Mouse (Mus musculus) limb, embryonic 10.5 days (tissue): Measurements from ENCODE around the gene Poc1b. TPM values are rescaled to one million over a fixed set of nuclear protein-coding genes. Genes with fewer than 3 reads are reported as not detected.
A peak's percentile ranks its signal among the peaks of the same experiment; 100 is the strongest.

Experiments used
- DNase-seq: peaks from one replicate; pipeline ENCODE4 v3.0.0-alpha.2; 2017; ENCODE audit warnings: low spot score
- H3K27ac ChIP-seq: fragments of 300-500 bp; sonication (generic); 2 replicates; pipeline ENCODE4 v1.5.1; 2016; ENCODE audit warnings: mild to moderate bottlenecking
- H3K27me3 ChIP-seq: fragments of 300-500 bp; sonication (generic); 2 replicates; pipeline ENCODE4 v1.6.1; 2016; ENCODE audit warnings: low read depth, mild to moderate bottlenecking; ENCODE audit not compliant: poor library complexity, severe bottlenecking
- H3K36me3 ChIP-seq: fragments of 300-500 bp; sonication (generic); 2 replicates; pipeline ENCODE4 v1.6.1; 2016; ENCODE audit warnings: mild to moderate bottlenecking, moderate library complexity
- H3K4me1 ChIP-seq: fragments of 300-500 bp; sonication (generic); 2 replicates; pipeline ENCODE4 v1.6.1; 2016
- H3K4me3 ChIP-seq: fragments of 300-500 bp; sonication (generic); 2 replicates; pipeline ENCODE4 v1.5.1; 2016; ENCODE audit warnings: mild to moderate bottlenecking, moderate library complexity
- H3K9me3 ChIP-seq: fragments of 300-500 bp; sonication (generic); replicated peaks from 2 replicates; pipeline ENCODE4 v1.6.1; 2016; ENCODE audit warnings: mild to moderate bottlenecking
- WGBS: fragments of 180-500 bp; shearing (Covaris S2); methylation state at CpG from one replicate; pipeline ENCODE4 v1.1.7; 2016; 5-methylcytosine and 5-hydroxymethylcytosine counted together
- polyA plus RNA-seq: library from polyadenylated mRNA; unstranded; fragments of >200 nt; fragmentation: Nextera tagmentation; extraction: Ambion mirVana; gene quantifications from 2 replicates; pipeline ENCODE4 v1.2.1, GENCODE M21; 2016

The Poc1b gene
- polyA plus RNA-seq, 1 experiment from 2014 or later: 39.9 TPM

DNA sequence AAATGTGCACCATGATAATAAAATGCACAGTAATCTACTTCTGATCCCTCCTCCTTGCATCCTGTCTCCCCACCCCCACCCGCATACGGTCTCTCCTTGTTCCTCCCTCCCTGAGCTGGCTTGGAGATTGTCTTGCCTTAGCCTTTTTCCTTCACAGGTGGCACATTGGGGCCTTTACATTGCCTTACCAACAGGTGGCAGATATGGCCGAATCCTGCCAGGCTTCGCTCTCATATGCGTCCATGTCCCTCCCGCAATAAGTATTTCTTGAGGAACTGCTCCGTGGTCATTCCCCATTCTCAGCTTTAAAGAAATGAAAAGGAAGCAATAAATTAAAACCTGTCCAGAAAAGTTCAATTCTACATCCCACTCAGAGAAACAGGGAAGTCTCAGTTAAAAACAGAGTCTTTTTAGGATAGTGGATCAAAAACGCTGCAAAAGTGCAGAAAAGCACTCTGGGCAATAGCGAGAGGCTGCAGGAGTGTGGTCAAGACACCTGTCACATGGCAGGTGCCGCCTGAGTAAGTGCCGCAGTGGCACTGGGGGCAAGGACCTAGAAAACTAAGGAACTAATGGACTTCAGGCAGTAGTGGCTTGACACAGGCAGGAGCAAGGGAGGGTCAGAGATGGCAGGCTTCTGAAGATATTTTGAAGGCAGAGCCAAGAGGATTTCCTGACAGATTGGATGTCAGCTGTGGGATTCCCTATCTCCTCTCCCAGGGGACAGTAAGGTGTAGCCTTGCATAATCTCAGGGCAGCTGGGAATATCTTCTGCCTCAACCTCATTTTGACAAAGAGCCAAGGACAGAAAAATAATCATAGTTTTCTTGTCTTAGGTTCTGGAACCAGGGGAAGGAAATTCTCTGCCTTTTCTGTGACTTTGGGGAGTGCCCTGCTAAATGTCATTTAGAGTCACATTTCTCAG lies 62.3 kb downstream of the Poc1b start:
- no peak for DNase-seq
- WGBS: 80% methylated on average over 11 of the region's 11 CpGs
- no peaks in the 10 kb centered on the region for H3K9me3 ChIP-seq
- peaks cover 8% of the 10 kb centered on the region; the same call in 1 of the 2 replicates for H3K36me3 ChIP-seq
- no peak overlapping the region; the same call in 1 of the 2 replicates for H3K27ac ChIP-seq
- no peaks in the 10 kb centered on the region for H3K27me3 ChIP-seq
- H3K4me1 ChIP-seq: peaks cover 52% of the 10 kb centered on the region
- H3K4me3 ChIP-seq: no peak overlapping the region

DNA sequence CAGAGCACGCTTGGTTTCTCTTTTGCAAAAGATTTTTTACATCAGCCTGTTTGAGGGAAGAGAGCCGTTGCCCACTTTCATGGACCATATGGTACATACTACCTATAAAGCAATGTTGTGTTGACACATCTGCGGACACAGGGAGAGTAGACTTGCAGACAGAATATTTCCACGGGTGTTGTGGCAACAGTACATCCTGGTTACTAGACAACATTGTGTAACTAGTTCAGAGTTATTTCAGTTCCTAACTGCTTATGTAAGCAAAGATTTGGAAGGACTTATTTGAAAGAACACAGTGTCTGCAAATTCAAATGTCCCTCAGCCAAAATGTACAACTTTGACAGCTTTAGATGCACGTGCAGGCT lies 62.9 kb downstream of the Poc1b start:
- Histone ChIP-seq H3K9me3 (no peaks in the 10 kb centered on the region), H3K27ac (no peak overlapping the region), H3K36me3 (peaks cover 11% of the 10 kb centered on the region; the same call in 1 of the 2 replicates), H3K4me1 (peaks cover 50% of the 10 kb centered on the region), H3K27me3 (no peaks in the 10 kb centered on the region), H3K4me3 (no peak overlapping the region)
- DNase-seq: no peak
- 89% methylated on average over 5 of the region's 5 CpGs for WGBS

- peaks cover 14% of the 10 kb centered on the region; the same call in 1 of the 2 replicates for H3K36me3 ChIP-seq
- H3K9me3 ChIP-seq: no peaks in the 10 kb centered on the region
- 9% methylated on average over 12 of the region's 12 CpGs for WGBS
- DNase-seq: peak; percentile 66
- H3K4me3 ChIP-seq: peak overlapping the region; percentile 25
- no peaks in the 10 kb centered on the region for H3K27me3 ChIP-seq
- peaks cover 37% of the 10 kb centered on the region for H3K4me1 ChIP-seq
- peak overlapping the region; percentile 80 for H3K27ac ChIP-seq
Measured at GRCm38 (mm10) chr10:99171961-99172497, 65.2 kb downstream of the Poc1b start.

GRCm38 (mm10) chr10:99172906-99173507 lies 66.2 kb downstream of the Poc1b start:
- H3K4me3 ChIP-seq: no peak overlapping the region

DNA sequence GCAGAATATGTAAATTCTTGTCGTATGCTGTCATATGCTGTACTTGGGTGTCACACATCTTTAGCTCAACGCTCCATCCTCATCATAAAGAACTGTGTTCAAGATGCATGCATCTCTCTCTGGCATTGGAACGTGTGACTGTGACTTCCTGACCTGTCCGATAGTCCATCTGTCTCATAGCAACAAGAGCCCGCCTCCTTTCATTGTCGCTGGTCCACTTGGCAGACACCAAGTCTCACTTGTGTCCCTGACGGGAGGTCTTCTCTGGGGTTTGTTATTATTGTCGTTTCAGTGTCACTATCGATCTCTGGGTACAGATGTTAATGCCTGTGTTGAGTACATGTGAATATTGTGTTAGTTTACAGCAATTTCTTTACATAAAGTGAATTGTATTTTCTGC lies 70.1 kb downstream of the Poc1b start:
- Histone ChIP-seq H3K27ac (no peak overlapping the region), H3K4me1 (peaks cover 16% of the 10 kb centered on the region), H3K27me3 (no peaks in the 10 kb centered on the region), H3K9me3 (no peaks in the 10 kb centered on the region), H3K36me3 (peaks cover 33% of the 10 kb centered on the region), H3K4me3 (no peak overlapping the region)
- DNase-seq: no peak
- WGBS: 91% methylated on average over 9 of the region's 9 CpGs

More at GRCm38 (mm10) chr10:99172906-99173507, 66.2 kb downstream of the Poc1b start:
- peak overlapping the region; percentile 80; the same call in 1 of the 2 replicates for H3K27ac ChIP-seq
- H3K27me3 ChIP-seq: no peaks in the 10 kb centered on the region
- no peaks in the 10 kb centered on the region for H3K9me3 ChIP-seq
- no peak for DNase-seq
- peaks cover 20% of the 10 kb centered on the region for H3K36me3 ChIP-seq
- WGBS: 41% methylated on average over 7 of the region's 7 CpGs
- peaks cover 37% of the 10 kb centered on the region for H3K4me1 ChIP-seq

GRCm38 (mm10) chr10:99178118-99178517 lies 71.3 kb downstream of the Poc1b start:
- H3K9me3 ChIP-seq: no peaks in the 10 kb centered on the region
- no peaks in the 10 kb centered on the region for H3K27me3 ChIP-seq
- no peak for DNase-seq
- no peak overlapping the region for H3K4me3 ChIP-seq
- WGBS: 98% methylated on average over 2 of the region's 2 CpGs
- no peak overlapping the region for H3K27ac ChIP-seq
- peaks cover 34% of the 10 kb centered on the region for H3K36me3 ChIP-seq
- peaks cover 4% of the 10 kb centered on the region for H3K4me1 ChIP-seq

DNA sequence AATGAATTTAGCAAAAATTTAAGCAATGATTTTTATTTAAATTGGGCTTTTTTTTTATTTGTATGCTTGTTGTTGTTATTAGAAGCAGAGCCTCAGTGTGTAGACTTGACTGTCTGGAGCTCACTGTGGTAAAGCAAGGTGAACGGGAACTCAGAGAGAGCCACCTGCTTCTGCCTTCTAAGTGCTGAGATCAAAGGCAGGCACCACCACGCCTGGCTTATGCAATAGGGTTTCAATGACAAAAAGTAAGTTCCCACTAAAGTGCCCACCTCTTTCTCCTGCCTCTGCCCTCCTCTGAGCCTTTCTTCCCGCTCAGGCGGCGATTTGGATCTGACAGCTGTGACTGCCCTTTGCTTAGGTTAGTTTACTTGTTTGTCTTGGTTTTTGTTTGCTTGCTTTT lies 72.3 kb downstream of the Poc1b start:
- H3K27ac ChIP-seq: no peak overlapping the region
- 96% methylated on average over 5 of the region's 5 CpGs for WGBS
- H3K4me1 ChIP-seq: no peaks in the 10 kb centered on the region
- no peak for DNase-seq
- peaks cover 34% of the 10 kb centered on the region for H3K36me3 ChIP-seq
- no peak overlapping the region for H3K4me3 ChIP-seq
- no peaks in the 10 kb centered on the region for H3K9me3 ChIP-seq
- H3K27me3 ChIP-seq: no peaks in the 10 kb centered on the region

GRCm38 (mm10) chr10:99179566-99179965 lies 72.7 kb downstream of the Poc1b start:
- DNase-seq: no peak
- H3K27me3 ChIP-seq: no peaks in the 10 kb centered on the region
- H3K9me3 ChIP-seq: no peaks in the 10 kb centered on the region
- 94% methylated on average over 4 of the region's 4 CpGs for WGBS
- no peaks in the 10 kb centered on the region for H3K4me1 ChIP-seq
- peaks cover 32% of the 10 kb centered on the region for H3K36me3 ChIP-seq
- no peak overlapping the region for H3K27ac ChIP-seq
- no peak overlapping the region for H3K4me3 ChIP-seq

GRCm38 (mm10) chr10:99181497-99181896 lies 74.7 kb downstream of the Poc1b start:
- Histone ChIP-seq H3K27ac (no peak overlapping the region), H3K4me3 (no peak overlapping the region), H3K36me3 (peaks cover 32% of the 10 kb centered on the region), H3K27me3 (no peaks in the 10 kb centered on the region), H3K4me1 (no peaks in the 10 kb centered on the region), H3K9me3 (no peaks in the 10 kb centered on the region)
- WGBS: 93% methylated on average over 8 of the region's 8 CpGs
- DNase-seq: no peak

DNA sequence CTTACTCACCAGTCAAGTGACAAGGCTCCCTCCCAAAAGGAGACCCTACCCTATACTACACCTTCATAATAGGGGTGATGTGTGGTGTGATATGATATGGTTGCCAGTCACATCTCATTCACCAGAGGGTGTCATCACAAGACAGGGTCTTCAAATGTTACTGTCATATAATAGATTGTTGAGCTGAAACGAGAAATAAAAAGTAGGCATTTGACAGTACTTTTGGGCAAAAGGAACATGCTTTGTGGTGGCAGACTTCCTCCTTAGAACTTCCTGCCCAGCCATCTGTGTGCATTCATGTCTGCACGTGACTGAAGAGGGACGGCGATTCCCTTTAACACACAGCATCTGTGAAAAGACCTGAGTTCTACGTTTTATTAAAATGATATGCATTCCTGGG lies 75.3 kb downstream of the Poc1b start:
- H3K36me3 ChIP-seq: peaks cover 33% of the 10 kb centered on the region
- WGBS: 92% methylated on average over 5 of the region's 5 CpGs
- DNase-seq: no peak
- no peak overlapping the region for H3K4me3 ChIP-seq
- H3K9me3 ChIP-seq: no peaks in the 10 kb centered on the region
- H3K4me1 ChIP-seq: no peaks in the 10 kb centered on the region
- H3K27me3 ChIP-seq: no peaks in the 10 kb centered on the region
- H3K27ac ChIP-seq: no peak overlapping the region

GRCm38 (mm10) chr10:99188175-99188574 lies 81.3 kb downstream of the Poc1b start:
- no peak overlapping the region for H3K4me3 ChIP-seq

GRCm38 (mm10) chr10:99188656-99189603 lies 82.1 kb downstream of the Poc1b start:
- no peak for DNase-seq
- H3K4me3 ChIP-seq: no peak overlapping the region
- H3K4me1 ChIP-seq: peaks cover 18% of the 10 kb centered on the region
- H3K9me3 ChIP-seq: no peaks in the 10 kb centered on the region
- H3K36me3 ChIP-seq: peaks cover 14% of the 10 kb centered on the region; the same call in 1 of the 2 replicates
- 0 out of 2 replicates have a peak overlapping the region, but pooled peaks have one; percentile 44 for H3K27ac ChIP-seq
- 69% methylated on average over 21 of the region's 21 CpGs for WGBS
- H3K27me3 ChIP-seq: no peaks in the 10 kb centered on the region

More at GRCm38 (mm10) chr10:99188175-99188574, 81.3 kb downstream of the Poc1b start:
- no peak for DNase-seq
- Histone ChIP-seq H3K27ac (0 out of 2 replicates have a peak overlapping the region, but pooled peaks have one; percentile 44), H3K27me3 (no peaks in the 10 kb centered on the region), H3K4me1 (peaks cover 13% of the 10 kb centered on the region), H3K9me3 (no peaks in the 10 kb centered on the region), H3K36me3 (peaks cover 14% of the 10 kb centered on the region; the same call in 1 of the 2 replicates)
- 94% methylated on average over 1 of the region's 1 CpGs for WGBS
